Mouse (Mus musculus): ENCODE results near the gene Zfp385b.

GRCm38 (mm10) chr2:77816413-77817314 lies 2.8 kb downstream of the Zfp385b start:
- no peak for TF ChIP-seq CTCF (IDR thresholded peaks at IDR 0.05; ENCODE audit: control insufficient read depth, insufficient read depth, insufficient replicate concordance, low read depth, low read length)
- no peak; the same call in 1 of the 2 replicates for TF ChIP-seq POLR2A (IDR thresholded peaks at IDR 0.05; ENCODE audit: control insufficient read depth, low read depth, low read length)
